Mouse (Mus musculus) midbrain, postnatal 0 days (tissue): ENCODE results near the gene Pparg. TPM values are rescaled to one million over a fixed set of nuclear protein-coding genes. Genes with fewer than 3 reads are reported as not detected.

Source experiments
- ATAC-seq: fragments of 200-750 bp; cut with Nextera tagmentation; 2 replicates; pipeline ENCODE4 v1.8.0; 2017; ENCODE audit warnings: moderate number of reproducible peaks, mild to moderate bottlenecking, moderate TSS enrichment, moderate library complexity; ENCODE audit not compliant: low FRiP score
- DNase-seq: peaks from one replicate; pipeline ENCODE4 v3.0.0-alpha.2; 2015; ENCODE audit warnings: low spot score
- H3K27ac ChIP-seq: fragments of 300-500 bp; sonication (generic); 2 replicates; pipeline ENCODE4 v1.5.1; 2014; ENCODE audit warnings: low read depth, mild to moderate bottlenecking, low read length, mixed read lengths
- H3K27me3 ChIP-seq: fragments of 300-500 bp; sonication (generic); 2 replicates; pipeline ENCODE4 v1.6.1; 2014; ENCODE audit warnings: low read length, control low read depth, mixed read lengths; ENCODE audit not compliant: insufficient read depth
- H3K36me3 ChIP-seq: fragments of 300-500 bp; sonication (generic); 2 replicates; pipeline ENCODE4 v1.6.1; 2014; ENCODE audit warnings: low read length, control low read depth, mixed read lengths; ENCODE audit not compliant: insufficient read depth
- H3K4me1 ChIP-seq: fragments of 300-500 bp; sonication (generic); 2 replicates; pipeline ENCODE4 v1.6.1; 2014; ENCODE audit warnings: mild to moderate bottlenecking, control low read depth, antibody characterized with exemption, low read length, mixed read lengths; ENCODE audit not compliant: insufficient read depth
- H3K4me2 ChIP-seq: fragments of 300-500 bp; sonication (generic); 2 replicates; pipeline ENCODE4 v1.6.1; 2014; ENCODE audit warnings: low read depth, mild to moderate bottlenecking, low read length, mixed read lengths; ENCODE audit not compliant: poor library complexity, severe bottlenecking
- H3K4me3 ChIP-seq: fragments of 300-500 bp; sonication (generic); 2 replicates; pipeline ENCODE4 v1.5.1; 2014; ENCODE audit warnings: low read depth, mild to moderate bottlenecking, low read length, moderate library complexity
- H3K9ac ChIP-seq: fragments of 300-500 bp; sonication (generic); replicated peaks from 2 replicates; pipeline ENCODE4 v1.6.1; 2014; ENCODE audit warnings: mild to moderate bottlenecking, low read length, moderate library complexity, mixed read lengths; ENCODE audit not compliant: poor library complexity, severe bottlenecking
- H3K9me3 ChIP-seq: fragments of 300-500 bp; sonication (generic); 2 replicates; pipeline ENCODE4 v1.6.1; 2016; ENCODE audit warnings: low read length, control low read depth
- CTCF ChIP-seq: IDR thresholded peaks from 2 replicates; pipeline ENCODE4 v1.5.1; 2016; ENCODE audit warnings: antibody characterized with exemption, mild to moderate bottlenecking
- WGBS: fragments of 180-500 bp; shearing (Covaris S2); extraction: QIAGEN DNeasy Blood & Tissue Kit; methylation state at CpG from one replicate; pipeline ENCODE4 v1.1.7; 2014; 5-methylcytosine and 5-hydroxymethylcytosine counted together
- polyA plus RNA-seq: library from polyadenylated mRNA; unstranded; fragments of >200 nt; fragmentation: Nextera tagmentation; extraction: Ambion mirVana; gene quantifications from 2 replicates; pipeline ENCODE4 v1.2.1, GENCODE M21; 2015
- total RNA-seq: library from RNA; depleted of rRNA; stranded (reverse); fragments of >200 nt; gene quantifications from 2 replicates; pipeline ENCODE4 v1.2.3, GENCODE M21; 2014

Pparg gene
- total and polyA plus RNA-seq, 2 experiments from 2014 or later, result 0.25 to 2.0 TPM

DNA sequence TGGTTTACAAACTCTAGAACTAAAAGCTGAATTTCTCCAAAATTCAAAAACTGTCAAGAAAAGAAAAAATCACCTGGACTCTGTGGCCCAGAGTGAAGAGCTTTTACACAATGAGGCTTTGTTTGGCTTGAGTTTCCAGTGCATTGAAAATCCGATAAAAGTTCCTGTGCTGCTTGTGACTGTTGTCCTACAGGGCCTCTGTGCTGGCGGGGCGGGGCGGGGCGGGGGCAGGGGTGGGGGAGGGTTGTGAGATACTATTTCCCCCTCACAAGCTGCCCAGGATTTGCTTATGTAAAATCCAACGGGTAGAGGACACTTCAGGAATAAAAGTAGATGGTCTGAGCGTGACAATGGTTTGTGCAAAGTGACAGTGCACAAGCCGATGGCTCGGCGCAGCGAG lies 16.2 kb upstream of the Pparg start:
- Histone ChIP-seq H3K9me3 (no peaks in the 10 kb centered on the region), H3K4me2 (no peak overlapping the region), H3K4me3 (no peak overlapping the region), H3K27me3 (no peaks in the 10 kb centered on the region), H3K36me3 (no peaks in the 10 kb centered on the region), H3K9ac (no peak overlapping the region), H3K4me1 (no peaks in the 10 kb centered on the region), H3K27ac (no peak overlapping the region)
- WGBS, result 20% methylated on average over 11 of the region's 11 CpGs
- no peak for DNase-seq
- no peak for TF ChIP-seq CTCF
- no peak for ATAC-seq

DNA sequence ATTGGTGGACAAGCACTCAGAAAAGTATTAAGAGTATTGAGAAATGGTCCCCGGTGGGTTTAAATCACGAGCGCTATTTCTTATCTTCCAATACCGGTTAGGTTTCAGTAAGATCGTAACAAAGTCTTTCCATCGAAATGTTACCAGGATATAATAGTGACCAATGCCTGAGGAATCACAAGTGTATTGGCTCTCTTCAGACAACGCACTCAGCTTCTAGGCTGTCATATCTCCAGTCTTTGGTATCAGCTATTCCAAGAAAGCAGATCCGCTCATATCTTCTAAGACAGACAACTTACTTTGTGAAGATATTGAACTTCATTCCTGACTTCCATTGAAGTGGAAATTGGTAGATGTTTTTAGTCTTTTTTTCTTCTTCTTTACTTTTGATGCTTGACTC lies 15.7 kb upstream of the Pparg start:
- Histone ChIP-seq H3K9ac (no peak overlapping the region), H3K9me3 (no peaks in the 10 kb centered on the region), H3K27ac (no peak overlapping the region), H3K36me3 (no peaks in the 10 kb centered on the region), H3K4me2 (no peak overlapping the region), H3K4me1 (no peaks in the 10 kb centered on the region), H3K4me3 (no peak overlapping the region), H3K27me3 (no peaks in the 10 kb centered on the region)
- DNase-seq (no peak), ATAC-seq (no peak)
- TF ChIP-seq CTCF, result no peak
- WGBS, result 89% methylated on average over 8 of the region's 8 CpGs

DNA sequence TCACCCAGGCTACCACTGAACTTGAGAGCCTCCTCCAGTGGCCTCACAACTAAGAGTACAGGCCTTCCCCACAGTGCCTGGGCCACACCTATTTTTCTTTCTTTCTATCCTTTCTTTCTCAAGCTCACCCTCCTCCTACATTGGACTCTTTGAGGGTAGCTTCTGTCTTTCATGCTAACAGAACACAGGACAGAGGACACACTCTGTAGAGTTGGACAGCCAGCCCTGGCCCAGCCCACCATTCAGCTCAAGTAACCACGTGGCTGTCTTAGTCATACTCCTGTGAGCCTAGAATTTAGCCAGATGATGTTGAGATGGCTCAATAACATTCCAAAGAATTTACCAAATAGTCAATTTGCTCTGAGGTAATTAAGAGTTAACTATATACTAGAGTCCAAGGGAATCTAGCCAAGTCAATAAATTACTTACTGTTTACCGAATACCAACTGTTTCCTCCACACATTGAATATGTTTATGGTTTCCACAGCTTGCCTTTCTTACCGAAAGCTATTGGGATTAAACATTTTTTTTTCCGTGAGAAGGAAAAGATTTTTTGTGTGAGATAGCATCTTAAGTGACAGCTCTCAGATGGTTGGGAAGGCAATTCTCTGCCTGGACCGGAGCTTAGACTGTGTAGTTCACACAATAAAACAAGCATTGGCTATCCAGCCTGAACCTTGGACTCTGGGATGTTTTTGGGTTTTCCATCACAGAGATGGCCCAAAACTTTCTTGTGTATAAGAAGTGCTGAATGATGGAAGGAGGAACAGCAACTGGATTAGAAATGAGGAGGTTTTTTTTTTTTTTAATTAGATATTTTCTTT lies 10.9 kb upstream of the Pparg start:
- no peak for ATAC-seq
- no peaks in the 10 kb centered on the region for H3K4me1 ChIP-seq
- no peak overlapping the region for H3K27ac ChIP-seq
- TF ChIP-seq CTCF, result no peak
- H3K27me3 ChIP-seq, result no peaks in the 10 kb centered on the region
- no peak overlapping the region for H3K4me2 ChIP-seq
- H3K9me3 ChIP-seq, result no peaks in the 10 kb centered on the region
- WGBS, result 84% methylated on average over 5 of the region's 5 CpGs
- H3K36me3 ChIP-seq, result no peaks in the 10 kb centered on the region
- DNase-seq, result no peak
- H3K4me3 ChIP-seq, result no peak overlapping the region
- no peak overlapping the region for H3K9ac ChIP-seq

DNA sequence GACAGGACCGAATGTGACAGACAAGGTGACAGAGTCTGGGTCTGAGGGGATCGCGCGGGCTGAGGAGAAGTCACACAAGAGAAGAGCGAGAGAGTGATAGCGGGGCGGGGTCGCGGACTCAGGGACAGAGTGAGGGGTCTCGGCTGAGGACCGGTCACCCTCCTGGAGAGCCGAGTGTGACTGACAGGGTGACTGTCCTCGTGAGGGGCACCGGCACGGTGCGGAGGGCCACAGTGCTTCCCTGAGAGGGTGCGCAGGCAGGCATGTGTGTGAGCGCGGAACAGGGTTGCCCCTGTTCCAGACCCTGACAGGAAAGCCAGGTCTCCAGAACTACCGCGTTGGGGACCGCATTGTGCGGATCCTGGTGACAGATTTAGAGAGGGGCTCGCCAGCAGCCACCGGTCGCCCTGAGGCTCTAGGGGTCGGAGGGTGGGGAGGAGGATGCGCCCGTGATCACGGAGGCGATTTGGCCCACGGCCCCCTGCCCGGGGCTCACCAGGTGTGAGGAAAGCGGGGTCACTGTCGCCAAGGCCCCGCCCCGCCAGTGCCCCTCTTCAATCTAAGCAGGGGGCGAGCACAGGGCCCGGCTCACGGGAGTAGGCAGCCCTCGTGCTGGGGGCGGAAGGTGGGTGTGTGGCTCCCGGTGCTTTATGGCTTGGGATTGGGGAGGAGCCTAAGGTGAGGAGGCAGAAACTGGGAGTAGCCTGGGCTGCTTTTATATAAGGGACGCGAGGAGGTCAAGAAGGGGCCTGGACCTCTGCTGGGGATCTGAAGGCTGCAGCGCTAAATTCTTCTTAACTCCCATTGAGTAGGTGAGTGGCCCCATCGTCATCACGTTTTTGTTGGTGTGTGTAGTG lies 1.1 kb downstream of the Pparg start:
- 2% methylated on average over 48 of the region's 48 CpGs for WGBS
- ATAC-seq (no peak), DNase-seq (no peak)
- Histone ChIP-seq H3K9ac (no peak overlapping the region; the same call in 1 of the 2 replicates), H3K9me3 (no peaks in the 10 kb centered on the region), H3K36me3 (no peaks in the 10 kb centered on the region), H3K4me3 (peak overlapping the region; percentile 62), H3K27me3 (peaks cover 7% of the 10 kb centered on the region; the same call in 1 of the 2 replicates), H3K27ac (no peak overlapping the region), H3K4me1 (no peaks in the 10 kb centered on the region), H3K4me2 (peak overlapping the region; percentile 99)
- no peak for TF ChIP-seq CTCF

DNA sequence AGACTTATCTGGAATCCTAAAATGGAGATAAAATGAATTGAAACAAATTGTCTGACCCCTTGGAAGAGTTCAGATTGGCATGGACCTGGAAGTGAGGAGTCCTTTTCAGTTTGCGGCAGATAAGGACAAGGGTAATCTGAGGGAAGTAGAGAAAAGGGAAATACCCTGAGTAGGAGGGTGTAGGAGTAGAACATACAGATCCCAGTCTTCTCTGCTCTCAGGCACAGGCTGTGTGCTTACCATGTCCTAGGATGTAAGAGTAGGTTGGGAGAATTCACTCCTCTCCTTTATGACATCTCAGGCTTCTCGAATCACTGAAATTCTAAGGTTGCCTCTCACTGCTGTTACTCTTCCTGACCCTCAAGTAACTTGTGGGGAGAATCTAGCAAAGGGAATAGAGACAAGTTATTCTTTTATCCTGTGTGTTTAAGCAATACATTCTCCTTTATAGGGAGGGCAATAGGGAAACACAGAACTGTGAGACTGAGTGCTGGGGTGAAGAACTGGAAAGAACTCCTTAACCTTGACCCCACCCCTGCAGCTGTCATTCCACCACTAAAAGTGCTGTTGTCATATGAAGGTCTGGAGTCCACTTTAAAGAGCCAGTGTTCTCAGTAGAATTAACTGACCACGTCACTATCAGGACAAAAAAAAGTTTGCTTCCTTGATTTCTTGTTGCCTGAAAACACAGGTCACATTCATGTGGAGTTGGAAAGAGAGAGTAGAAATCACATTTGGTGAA lies 6.3 kb downstream of the Pparg start:
- 84% methylated on average over 3 of the region's 3 CpGs for WGBS
- DNase-seq (no peak), ATAC-seq (no peak)
- Histone ChIP-seq H3K27ac (no peak overlapping the region), H3K36me3 (no peaks in the 10 kb centered on the region), H3K9ac (no peak overlapping the region), H3K27me3 (no peaks in the 10 kb centered on the region; the same call in 1 of the 2 replicates), H3K4me2 (no peak overlapping the region), H3K4me1 (no peaks in the 10 kb centered on the region), H3K4me3 (no peak overlapping the region), H3K9me3 (no peaks in the 10 kb centered on the region)
- TF ChIP-seq CTCF, result no peak
